Mouse (Mus musculus): ENCODE measurements at regions not wholly inside any gene's neighbourhood (a gene's known extent, or its start where the extent isn't known, plus 50 kb on each side); places are given as distances from the start of the nearest gene placed in this dataset.

GRCm38 (mm10) chr4:95180999-95181398, 129.0 kb upstream of the Jun start:
- Histone ChIP-seq H3K27me3 (ENCODE audit: insufficient read depth, low read length) (no peaks in the 10 kb centered on the region), H3K4me1 (replicated peaks; ENCODE audit: low read depth, low read length) (no peaks in the 10 kb centered on the region), H3K4me3 (replicated peaks; ENCODE audit: low read length) (no peak overlapping the region), H3K36me3 (ENCODE audit: insufficient read depth, low read length) (no peaks in the 10 kb centered on the region), H3K9me3 (ENCODE audit: low read length) (no peaks in the 10 kb centered on the region)
- TF ChIP-seq POU5F1 (IDR thresholded peaks at IDR 0.05; ENCODE audit: borderline replicate concordance, low read length) = no peak
- no peak for TF ChIP-seq CTCF (conservative IDR thresholded peaks at IDR 0.05; ENCODE audit: low read length)
- TF ChIP-seq NANOG (IDR thresholded peaks at IDR 0.05; ENCODE audit: borderline replicate concordance, low read length) = no peak

- Histone ChIP-seq H3K27me3 (ENCODE audit: insufficient read depth, low read length) (no peaks in the 10 kb centered on the region), H3K4me1 (replicated peaks; ENCODE audit: low read depth, low read length) (no peaks in the 10 kb centered on the region), H3K4me3 (replicated peaks; ENCODE audit: low read length) (no peak overlapping the region), H3K9me3 (ENCODE audit: low read length) (no peaks in the 10 kb centered on the region), H3K36me3 (ENCODE audit: insufficient read depth, low read length) (no peaks in the 10 kb centered on the region)
- no peak for TF ChIP-seq CTCF (conservative IDR thresholded peaks at IDR 0.05; ENCODE audit: low read length)
- TF ChIP-seq NANOG (IDR thresholded peaks at IDR 0.05; ENCODE audit: borderline replicate concordance, low read length) = no peak
- no peak for TF ChIP-seq POU5F1 (IDR thresholded peaks at IDR 0.05; ENCODE audit: borderline replicate concordance, low read length)
Observed at GRCm38 (mm10) chr4:95184180-95184579, 132.2 kb upstream of the Jun start.

- Histone ChIP-seq H3K27me3 (ENCODE audit: insufficient read depth, low read length) (no peaks in the 10 kb centered on the region), H3K4me1 (replicated peaks; ENCODE audit: low read depth, low read length) (no peaks in the 10 kb centered on the region), H3K4me3 (replicated peaks; ENCODE audit: low read length) (no peak overlapping the region), H3K9me3 (ENCODE audit: low read length) (no peaks in the 10 kb centered on the region), H3K36me3 (ENCODE audit: insufficient read depth, low read length) (no peaks in the 10 kb centered on the region)
- no peak for TF ChIP-seq NANOG (IDR thresholded peaks at IDR 0.05; ENCODE audit: borderline replicate concordance, low read length)
- TF ChIP-seq CTCF (conservative IDR thresholded peaks at IDR 0.05; ENCODE audit: low read length) = no peak
- TF ChIP-seq POU5F1 (IDR thresholded peaks at IDR 0.05; ENCODE audit: borderline replicate concordance, low read length) = no peak
Observed at GRCm38 (mm10) chr4:95185113-95185915, 133.3 kb upstream of the Jun start.

- Histone ChIP-seq H3K4me3 (replicated peaks; ENCODE audit: low read length) (no peak overlapping the region), H3K4me1 (replicated peaks; ENCODE audit: low read depth, low read length) (no peaks in the 10 kb centered on the region)
Observed at GRCm38 (mm10) chr4:95185916-95186200, 133.8 kb upstream of the Jun start.

GRCm38 (mm10) chr4:95188107-95188506, 136.1 kb upstream of the Jun start:
- Histone ChIP-seq H3K27me3 (ENCODE audit: insufficient read depth, low read length) (no peaks in the 10 kb centered on the region), H3K9me3 (ENCODE audit: low read length) (no peaks in the 10 kb centered on the region), H3K4me3 (replicated peaks; ENCODE audit: low read length) (no peak overlapping the region), H3K36me3 (ENCODE audit: insufficient read depth, low read length) (no peaks in the 10 kb centered on the region), H3K4me1 (replicated peaks; ENCODE audit: low read depth, low read length) (peaks cover 7% of the 10 kb centered on the region)
- no peak for TF ChIP-seq NANOG (IDR thresholded peaks at IDR 0.05; ENCODE audit: borderline replicate concordance, low read length)
- no peak for TF ChIP-seq POU5F1 (IDR thresholded peaks at IDR 0.05; ENCODE audit: borderline replicate concordance, low read length)
- no peak for TF ChIP-seq CTCF (conservative IDR thresholded peaks at IDR 0.05; ENCODE audit: low read length)

More at GRCm38 (mm10) chr4:95185916-95186200, 133.8 kb upstream of the Jun start:
- Histone ChIP-seq H3K27me3 (ENCODE audit: insufficient read depth, low read length) (no peaks in the 10 kb centered on the region), H3K9me3 (ENCODE audit: low read length) (no peaks in the 10 kb centered on the region), H3K36me3 (ENCODE audit: insufficient read depth, low read length) (no peaks in the 10 kb centered on the region)
- TF ChIP-seq POU5F1 (IDR thresholded peaks at IDR 0.05; ENCODE audit: borderline replicate concordance, low read length) (no peak), CTCF (conservative IDR thresholded peaks at IDR 0.05; ENCODE audit: low read length) (no peak)

DNA sequence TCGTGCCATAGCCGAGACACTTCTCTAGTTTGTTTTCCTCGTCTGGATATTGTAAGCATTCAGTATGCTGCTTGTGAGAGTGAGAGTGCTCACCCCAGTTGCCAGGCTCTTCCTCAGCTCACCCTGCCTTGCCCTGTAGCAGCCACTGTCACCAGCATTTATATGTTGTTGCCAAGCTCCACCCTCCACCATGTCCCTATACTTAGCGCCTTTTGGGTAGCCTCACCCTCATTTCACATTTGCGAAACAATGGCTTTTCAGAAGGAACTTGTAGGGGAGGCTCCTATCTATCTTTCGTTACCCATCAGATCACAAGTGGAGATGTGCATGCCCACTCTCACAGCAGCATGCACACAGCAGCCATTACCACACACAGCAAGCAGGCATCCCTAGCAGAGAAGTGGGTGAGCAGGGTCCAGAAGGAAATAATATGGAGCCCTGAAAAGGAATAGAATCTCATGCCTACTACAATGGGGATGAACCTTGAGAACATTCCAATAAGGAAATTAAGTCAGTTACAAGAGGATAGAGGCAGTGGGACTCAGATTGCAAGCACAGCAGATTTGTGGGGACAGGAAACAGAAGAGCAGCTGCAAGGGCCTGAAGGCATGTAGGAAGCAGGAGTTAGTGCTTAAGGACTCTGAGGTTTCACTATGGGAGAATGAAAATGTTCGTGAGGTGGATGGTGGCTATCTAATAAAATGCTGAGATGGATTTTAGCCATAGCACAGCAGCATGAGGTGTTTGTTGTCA, 139.8 kb upstream of the Jun start:
- Histone ChIP-seq H3K4me3 (replicated peaks; ENCODE audit: low read length) (no peak overlapping the region), H3K36me3 (ENCODE audit: insufficient read depth, low read length) (no peaks in the 10 kb centered on the region), H3K4me1 (replicated peaks; ENCODE audit: low read depth, low read length) (peaks cover 7% of the 10 kb centered on the region), H3K27me3 (ENCODE audit: insufficient read depth, low read length) (no peaks in the 10 kb centered on the region), H3K9me3 (ENCODE audit: low read length) (no peaks in the 10 kb centered on the region)
- no peak for TF ChIP-seq NANOG (IDR thresholded peaks at IDR 0.05; ENCODE audit: borderline replicate concordance, low read length)
- no peak for TF ChIP-seq CTCF (conservative IDR thresholded peaks at IDR 0.05; ENCODE audit: low read length)
- TF ChIP-seq POU5F1 (IDR thresholded peaks at IDR 0.05; ENCODE audit: borderline replicate concordance, low read length) = no peak

- TF ChIP-seq POU5F1 (IDR thresholded peaks at IDR 0.05; ENCODE audit: borderline replicate concordance, low read length) (no peak), CTCF (conservative IDR thresholded peaks at IDR 0.05; ENCODE audit: low read length) (no peak), NANOG (IDR thresholded peaks at IDR 0.05; ENCODE audit: borderline replicate concordance, low read length) (no peak)
- peaks cover 5% of the 10 kb centered on the region for H3K9me3 ChIP-seq (ENCODE audit: low read length)
- H3K27me3 ChIP-seq (ENCODE audit: insufficient read depth, low read length) = no peaks in the 10 kb centered on the region
- no peaks in the 10 kb centered on the region for H3K36me3 ChIP-seq (ENCODE audit: insufficient read depth, low read length)
- H3K4me1 ChIP-seq (replicated peaks; ENCODE audit: low read depth, low read length) = peaks cover 7% of the 10 kb centered on the region
- H3K4me3 ChIP-seq (replicated peaks; ENCODE audit: low read length) = no peak overlapping the region
Observed at GRCm38 (mm10) chr4:95192562-95192961, 140.5 kb upstream of the Jun start.

DNA sequence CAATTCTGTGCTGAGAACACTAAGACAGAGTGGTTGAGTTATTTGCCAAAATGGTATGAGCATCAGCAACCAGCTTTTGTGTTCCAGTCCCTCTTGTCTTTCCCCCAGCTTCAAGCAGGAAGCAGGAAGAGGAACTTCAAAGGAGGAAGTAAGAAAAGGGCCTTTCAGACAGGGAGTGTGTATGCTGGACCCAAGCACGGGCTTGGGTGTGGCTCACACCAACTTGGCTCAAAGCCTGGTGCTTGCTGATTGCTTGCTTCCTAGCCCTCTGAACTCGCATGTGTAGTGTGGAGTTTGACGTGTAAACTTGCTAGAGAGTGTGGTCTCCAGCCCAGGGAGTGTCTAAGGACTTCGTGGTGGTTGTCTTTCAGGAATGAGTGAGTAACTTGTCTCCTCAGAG, 141.0 kb upstream of the Jun start:
- Histone ChIP-seq H3K36me3 (ENCODE audit: insufficient read depth, low read length) (no peaks in the 10 kb centered on the region), H3K9me3 (ENCODE audit: low read length) (peaks cover 10% of the 10 kb centered on the region), H3K4me1 (replicated peaks; ENCODE audit: low read depth, low read length) (peaks cover 7% of the 10 kb centered on the region), H3K27me3 (ENCODE audit: insufficient read depth, low read length) (no peaks in the 10 kb centered on the region), H3K4me3 (replicated peaks; ENCODE audit: low read length) (no peak overlapping the region)
- no peak for TF ChIP-seq NANOG (IDR thresholded peaks at IDR 0.05; ENCODE audit: borderline replicate concordance, low read length)
- TF ChIP-seq CTCF (conservative IDR thresholded peaks at IDR 0.05; ENCODE audit: low read length) = no peak
- TF ChIP-seq POU5F1 (IDR thresholded peaks at IDR 0.05; ENCODE audit: borderline replicate concordance, low read length) = no peak

Measured in E14TG2a.4 (cell line).